Mouse (Mus musculus): ENCODE measurements around the gene Scamp4.
"Not testable (repeated sequence)": the region's sequence is repeated elsewhere in the genome, so short reads cannot be mapped to it uniquely, and the experiment has no call there.

Gene Scamp4

DNA sequence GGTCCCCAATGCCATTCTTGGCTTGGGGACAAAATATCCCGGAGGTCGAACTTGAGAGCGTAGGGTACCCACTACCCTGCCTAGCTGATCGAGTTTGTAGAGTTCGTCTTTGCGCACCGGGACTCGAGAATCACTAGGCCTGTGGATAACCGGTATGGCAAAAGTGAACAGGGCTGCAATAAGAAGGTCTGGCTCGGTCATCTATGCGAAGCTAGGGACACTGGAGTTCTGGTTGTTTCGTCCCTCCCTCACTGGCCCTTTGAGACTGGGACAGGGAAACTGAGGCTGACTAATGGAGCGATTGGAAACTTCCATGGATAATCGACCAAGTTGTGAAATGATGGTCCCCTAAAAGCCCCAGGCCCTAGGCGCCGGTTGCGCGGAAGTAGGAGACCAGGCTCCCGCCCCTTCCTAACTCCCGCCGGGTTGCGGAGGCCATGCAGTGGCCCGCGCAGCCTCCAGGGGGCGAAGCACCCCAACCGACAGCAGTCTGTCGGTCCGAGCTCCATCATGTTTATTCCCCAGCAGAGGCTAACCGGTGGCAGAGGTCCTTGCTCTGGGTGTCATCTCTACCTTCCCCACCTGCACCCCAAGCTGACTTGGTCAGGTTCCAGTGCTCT, 24.4 kb upstream of the Scamp4 start:
- peak; percentile 91 for DNase-seq (ENCODE audit: low spot score)

DNA sequence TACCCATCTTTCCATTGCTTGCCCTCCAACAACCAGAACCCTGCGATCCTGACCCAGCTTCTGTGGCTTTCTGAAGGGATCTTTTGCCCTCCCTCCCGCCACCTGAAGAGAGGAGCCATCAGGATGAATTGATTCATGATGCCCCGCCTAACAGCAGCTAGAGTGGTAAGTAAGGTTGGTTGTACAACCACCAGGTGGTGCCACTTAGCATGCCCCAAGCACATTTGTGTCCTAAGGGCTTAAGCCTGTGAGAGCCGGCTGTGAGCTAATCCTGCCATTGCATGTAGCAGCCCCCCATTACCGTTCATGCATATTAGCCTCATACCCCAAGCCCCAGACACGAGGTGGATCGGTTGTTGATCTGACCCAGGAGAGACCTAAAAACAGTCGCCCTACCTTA, 23.8 kb upstream of the Scamp4 start:
- peak; percentile 76 for DNase-seq (ENCODE audit: low spot score)

- DNase-seq (ENCODE audit: low spot score), result no peak
Observed at GRCm38 (mm10) chr10:80583047-80583446, 19.6 kb upstream of the Scamp4 start.

DNA sequence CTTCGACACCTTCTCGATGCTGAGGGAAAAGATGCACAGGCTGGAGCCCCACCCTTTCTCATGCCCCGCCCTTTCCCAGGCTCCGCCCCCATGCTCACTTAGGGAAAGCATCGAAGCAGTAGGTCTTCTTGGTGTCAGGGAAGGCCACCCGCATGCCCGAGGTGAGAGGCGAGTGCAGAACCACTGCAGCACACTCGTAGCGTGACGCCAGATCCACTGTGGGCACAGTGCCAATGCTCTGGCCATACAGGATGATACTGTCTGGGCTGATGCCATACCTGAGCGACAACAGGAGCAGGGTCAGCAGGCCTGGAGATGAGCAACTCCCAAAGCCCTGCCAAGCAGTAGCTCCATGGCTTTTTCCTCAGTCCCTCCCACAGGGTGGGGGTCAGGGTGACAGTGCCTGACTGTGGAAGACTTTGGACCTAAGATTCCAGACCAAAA, 18.6 kb upstream of the Scamp4 start:
- DNase-seq (ENCODE audit: low spot score), result peak; percentile 73

- no peak for DNase-seq (ENCODE audit: low spot score)
Observed at GRCm38 (mm10) chr10:80584642-80585552, 17.8 kb upstream of the Scamp4 start.

DNA sequence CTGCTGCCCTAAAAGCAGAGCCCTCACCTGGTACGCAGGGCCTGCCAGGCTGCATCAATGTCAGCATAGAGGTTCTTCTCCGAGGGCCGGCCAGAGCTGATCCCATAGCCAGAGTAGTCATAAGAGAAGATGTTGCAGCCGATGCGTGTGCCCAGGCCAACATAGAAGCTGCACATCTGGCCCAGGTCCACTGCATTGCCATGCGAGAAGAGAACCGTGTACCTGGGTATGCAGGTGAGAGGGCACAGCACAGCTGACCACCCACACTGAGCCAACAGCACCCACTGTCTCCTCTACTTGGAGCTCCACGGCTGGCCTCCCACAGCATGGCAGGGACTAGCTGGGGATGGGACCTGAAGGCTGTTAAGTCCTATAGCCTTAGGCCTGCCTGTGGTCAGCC, 17.1 kb upstream of the Scamp4 start:
- DNase-seq (ENCODE audit: low spot score), result no peak

GRCm38 (mm10) chr10:80586407-80587304, 16.0 kb upstream of the Scamp4 start:
- DNase-seq (ENCODE audit: low spot score), result no peak

- no peak for DNase-seq (ENCODE audit: low spot score)
Observed at GRCm38 (mm10) chr10:80587305-80587657, 15.4 kb upstream of the Scamp4 start.

DNA sequence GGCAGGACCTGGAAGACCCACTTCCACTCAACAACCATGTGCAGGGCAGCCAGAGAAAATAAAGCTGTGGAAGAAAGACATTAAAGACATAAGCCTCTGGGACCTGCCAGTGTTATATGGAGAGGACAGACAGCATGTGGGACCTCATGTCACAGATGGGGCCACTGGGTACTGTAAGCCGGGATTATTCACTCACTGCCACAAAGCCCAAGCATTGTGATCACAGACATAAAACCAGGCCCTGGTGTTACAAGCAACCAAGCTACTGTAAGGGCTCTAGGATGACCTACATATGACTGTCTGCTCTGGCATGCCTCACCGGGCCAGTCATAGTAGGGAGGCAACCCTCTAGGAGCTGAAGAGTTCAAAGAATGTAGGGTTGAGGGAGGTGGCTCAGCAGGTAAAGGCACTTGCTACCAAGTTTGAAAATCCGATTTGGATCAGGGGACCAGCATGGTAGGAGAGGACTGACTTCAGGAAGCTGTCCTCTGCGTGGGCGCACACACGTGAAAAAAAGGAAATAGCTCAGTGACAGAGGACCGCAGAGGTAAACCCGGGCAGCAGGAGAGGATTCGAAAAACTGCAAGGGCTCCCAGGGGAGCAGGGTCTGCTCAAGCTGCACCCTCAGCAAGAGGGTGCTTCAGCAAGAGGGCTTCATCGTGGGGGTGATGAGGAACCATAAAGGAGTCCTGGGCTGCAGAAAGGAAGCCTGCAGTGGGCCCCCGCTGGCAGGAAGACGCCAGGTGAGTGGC, 13.4 kb upstream of the Scamp4 start:
- no peak for DNase-seq (ENCODE audit: low spot score)

- DNase-seq (ENCODE audit: low spot score), result peak; percentile 97
Observed at GRCm38 (mm10) chr10:80589879-80590854, 12.5 kb upstream of the Scamp4 start, which contains the start of gene Abhd17a. TSS of gene Abhd17a (minus strand) at chr10:80590341.

DNA sequence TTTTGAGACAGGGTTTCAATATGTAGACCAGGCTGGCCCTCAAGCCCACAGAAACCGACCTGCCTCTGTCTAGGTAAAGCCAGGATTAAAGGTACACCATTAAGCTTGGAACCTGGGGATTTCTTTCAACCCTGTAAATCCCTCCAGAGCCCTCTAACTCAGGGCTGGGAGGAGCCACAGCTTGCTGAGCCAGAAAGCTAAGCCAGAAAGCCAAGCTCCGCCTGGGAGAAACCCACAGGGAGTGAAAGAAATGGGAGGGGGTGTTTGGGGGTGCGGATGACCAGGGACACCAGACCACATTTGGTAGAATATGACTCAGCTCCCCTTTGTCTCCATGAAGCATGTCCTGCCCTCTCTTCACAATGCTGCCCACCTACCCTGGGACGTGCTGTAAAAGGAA, 6.4 kb upstream of the Scamp4 start:
- no peak for DNase-seq (ENCODE audit: low spot score)

DNA sequence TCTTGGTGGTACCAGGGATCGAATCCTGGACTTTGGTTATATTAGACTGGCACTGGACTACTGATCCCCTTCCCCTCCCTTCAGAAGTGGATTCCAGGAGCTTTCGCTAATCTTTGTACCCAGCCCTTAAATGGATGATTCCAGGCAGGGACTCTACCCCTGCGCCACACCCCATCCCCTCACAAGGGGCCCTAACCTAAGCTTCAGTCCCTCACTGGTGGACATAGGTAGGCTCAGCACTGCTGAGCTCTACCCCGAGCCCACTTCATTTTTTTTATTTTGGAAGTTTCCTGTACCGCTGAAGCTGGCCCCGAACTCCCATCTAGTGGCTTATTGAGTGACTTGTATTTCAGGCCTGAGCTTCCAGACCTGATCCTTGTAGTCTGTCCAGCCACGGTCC, 692 bp downstream of the Scamp4 start:
- DNase-seq (ENCODE audit: low spot score), result no peak

GRCm38 (mm10) chr10:80604001-80604509, 1.4 kb downstream of the Scamp4 start:
- DNase-seq (ENCODE audit: low spot score), result no peak

GRCm38 (mm10) chr10:80604988-80605387, 2.3 kb downstream of the Scamp4 start:
- DNase-seq (ENCODE audit: low spot score), result no peak

DNA sequence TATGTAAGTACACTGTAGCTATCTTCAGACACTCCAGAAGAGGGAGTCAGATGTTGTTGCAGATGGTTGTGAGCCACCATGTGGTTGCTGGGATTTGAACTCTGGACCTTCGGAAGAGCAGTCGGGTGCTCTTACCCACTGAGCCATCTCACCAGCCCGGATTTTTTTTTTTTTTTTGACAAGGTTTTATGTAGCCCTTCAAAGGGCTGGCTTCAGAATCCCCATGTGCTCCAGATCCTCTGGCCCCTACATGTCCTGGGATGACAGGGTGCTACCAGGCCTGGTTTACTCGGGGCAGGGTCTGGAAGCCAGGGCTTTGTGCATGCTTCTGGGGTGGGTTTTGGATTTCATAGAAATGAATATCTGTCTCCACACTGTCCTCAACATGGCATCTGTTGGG, 3.0 kb downstream of the Scamp4 start, which contains the start of gene Gm49322:
TSS of gene Gm49322 (plus strand) at position 301 of the 400 bp plus-strand sequence.
- DNase-seq (ENCODE audit: low spot score), result not testable (repeated sequence)

- peak; percentile 69 for DNase-seq (ENCODE audit: low spot score)
Observed at GRCm38 (mm10) chr10:80606306-80606705, 3.6 kb downstream of the Scamp4 start.

GRCm38 (mm10) chr10:80606737-80607350, 4.2 kb downstream of the Scamp4 start:
- DNase-seq (ENCODE audit: low spot score), result no peak

DNA sequence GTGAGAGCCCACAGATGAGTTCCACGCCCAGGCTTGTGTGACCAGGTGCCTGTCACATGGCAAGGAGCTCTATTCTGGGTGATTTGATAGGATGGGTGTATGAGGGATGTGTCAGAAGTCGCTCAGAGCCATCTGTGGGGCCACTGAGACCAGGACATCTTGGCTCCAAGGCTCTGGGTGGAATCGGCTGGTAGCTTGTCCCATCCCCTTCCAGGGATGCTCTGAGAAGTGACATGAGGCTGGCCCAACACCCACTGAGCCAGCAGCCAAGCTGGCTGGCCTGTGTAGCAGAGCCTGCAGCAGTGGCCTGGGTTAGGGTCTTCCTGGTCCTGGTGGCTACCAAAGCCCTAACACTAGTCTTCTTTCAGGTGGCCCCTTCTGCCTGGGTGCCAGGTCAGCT, 5.8 kb downstream of the Scamp4 start:
- no peak for DNase-seq (ENCODE audit: low spot score)

DNA sequence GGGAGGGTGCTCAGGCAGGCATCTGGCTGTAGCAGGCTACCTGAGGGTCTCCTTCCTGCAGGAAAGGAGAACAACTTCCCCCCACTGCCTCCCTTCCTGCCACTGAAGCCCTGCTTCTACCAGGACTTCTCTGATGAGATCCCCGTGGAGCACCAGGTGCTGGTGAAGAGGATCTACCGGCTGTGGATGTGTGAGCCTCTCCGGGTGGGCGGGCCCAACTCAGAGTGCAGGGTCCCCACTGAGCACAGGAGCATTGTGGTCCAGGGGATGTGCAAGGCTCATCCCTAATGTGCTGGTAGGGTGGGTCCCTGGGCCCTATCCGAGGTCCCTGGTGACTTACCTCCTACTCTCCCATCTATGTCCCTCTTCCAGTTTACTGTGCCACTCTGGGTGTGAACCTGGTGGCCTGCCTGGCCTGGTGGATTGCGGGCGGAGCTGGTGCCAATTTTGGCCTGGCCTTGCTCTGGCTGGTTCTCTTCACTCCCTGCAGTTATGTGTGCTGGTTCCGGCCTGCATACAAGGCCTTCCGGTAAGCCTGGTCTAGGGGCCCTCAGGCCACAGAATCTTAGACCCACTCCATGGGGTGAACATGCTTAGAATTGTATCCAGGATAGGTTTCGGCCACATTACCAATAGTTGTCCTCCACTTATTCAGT, 6.7 kb downstream of the Scamp4 start:
- DNase-seq (ENCODE audit: low spot score), result no peak

Measured in testis, postnatal 10 days (tissue).